9 mouse cellular contexts compared by ENCODE assay signal in the genomic region with DNA sequence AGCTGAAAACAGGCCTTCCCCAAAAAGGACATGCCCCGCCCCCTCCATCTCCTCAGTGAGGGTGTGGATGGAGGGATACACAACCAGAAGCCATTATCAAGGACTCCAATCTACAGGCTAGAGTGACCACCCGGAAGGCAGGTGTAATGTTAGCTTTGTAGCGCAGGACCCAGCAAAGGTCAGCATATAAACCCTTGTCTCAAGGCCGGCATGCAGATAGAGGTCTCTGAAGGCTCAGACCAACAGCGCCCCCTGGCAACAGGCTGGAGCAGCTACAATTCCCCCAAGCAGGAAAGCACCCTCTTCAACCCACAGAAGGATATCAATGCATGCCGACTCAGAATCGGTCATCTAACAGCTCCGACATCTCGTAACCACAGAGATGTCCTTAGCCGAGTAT.
DNase-seq lines count a peak whose midpoint lies in the region; ATAC-seq lines count a peak whose summit lies in the region.
"Had no signal": no experiment of that assay in that cellular context is flagged by ENCODE, and none has a peak within 500 bp of the region (broad histone marks: within the 10 kb centered on the region; RNA-seq: fewer than 3 reads in every experiment).

No protein-coding gene starts in this region.

- ATAC-seq in liver, embryonic 11.5 days (replicated peaks; ENCODE audit: low FRiP score): 0 out of 2 replicates have a peak, but pooled peaks have one; percentile 18

- H3K27ac ChIP-seq in liver, embryonic 11.5 days (ENCODE audit: low read depth, low read length): no peak overlapping the region

- H3K4me3 ChIP-seq in liver, embryonic 11.5 days (ENCODE audit: low read depth, low read length): no peak overlapping the region
- H3K4me3 ChIP-seq: megakaryocyte, embryonic 14.5 days had no signal

- no peaks in the 10 kb centered on the region for H3K4me1 ChIP-seq in liver, embryonic 11.5 days (replicated peaks; ENCODE audit: control insufficient read depth, insufficient read depth, low read length)

- H3K27me3 ChIP-seq in liver, embryonic 11.5 days (replicated peaks; ENCODE audit: control insufficient read depth, insufficient read depth, low read length): no peaks in the 10 kb centered on the region
- H3K27me3 ChIP-seq: megakaryocyte, embryonic 14.5 days had no signal

- H3K4me2 ChIP-seq in liver, embryonic 11.5 days: no peak overlapping the region

- no peak overlapping the region for H3K9ac ChIP-seq in liver, embryonic 11.5 days (ENCODE audit: low read depth, low read length)

- peak; percentile 35 to 53 for DNase-seq in left cerebral cortex, adult 18-20 months (ENCODE audit: low spot score in 2 of 2)
- no peak for DNase-seq in left cerebral cortex, adult 8-10 months (ENCODE audit: low spot score in 2 of 2)
- peak; percentile 29 for DNase-seq in MEL-GATA-1-ER (ENCODE audit: extremely low read depth, low read depth)
- DNase-seq in c-Kit-positive CD71-positive TER-119-positive erythroid progenitor cells, embryonic 14.5 days (ENCODE audit: low spot score): peak; percentile 32
- peak; percentile 44 for DNase-seq in gastrocnemius, postnatal 25 days
- DNase-seq in liver, embryonic 11.5 days (ENCODE audit: low spot score): peak; percentile 38
- peak; percentile 54 for DNase-seq in right cerebral cortex, postnatal 4 days
- DNase-seq in frontal cortex, postnatal 14 days (ENCODE audit: low spot score in 2 of 2): no peak

- no peaks in the 10 kb centered on the region for H3K36me3 ChIP-seq in liver, embryonic 11.5 days (ENCODE audit: control insufficient read depth, insufficient read depth, low read length)

- H3K9me3 ChIP-seq in liver, embryonic 11.5 days (ENCODE audit: control insufficient read depth, low read length): no peaks in the 10 kb centered on the region
- H3K9me3 ChIP-seq: megakaryocyte, embryonic 14.5 days had no signal

- 44% methylated on average over 10 of the region's 10 CpGs for WGBS in liver, embryonic 11.5 days

Comparison
In these comparisons a context has a peak if more than half of its experiments do, and no peak if none do; other contexts are left out.
1. DNase-seq: peak in left cerebral cortex, adult 18-20 months (2 of 2), MEL-GATA-1-ER (single experiment), c-Kit-positive CD71-positive TER-119-positive erythroid progenitor cells, embryonic 14.5 days (single experiment), gastrocnemius, postnatal 25 days (single experiment), liver, embryonic 11.5 days (single experiment) and right cerebral cortex, postnatal 4 days (single experiment); none in left cerebral cortex, adult 8-10 months (0 of 2) and frontal cortex, postnatal 14 days (0 of 2).